Mouse (Mus musculus): ENCODE data around the gene Rgs13. TPM values are rescaled to one million over a fixed set of nuclear protein-coding genes. Genes with fewer than 3 reads are reported as not detected.

Rgs13 gene
- polyA plus RNA-seq, 1 experiment from 2014 or later: 0.13 TPM

- 80% methylated on average over 1 of the region's 1 CpGs for WGBS
These were observed 86.8 kb downstream of the Rgs13 start for GRCm38 (mm10) chr1:144090410-144090809.

More at GRCm38 (mm10) chr1:144090410-144090809, 86.8 kb downstream of the Rgs13 start:
- ATAC-seq (replicated peaks; ENCODE audit: insufficient number of reproducible peaks, insufficient read depth, low FRiP score, low read depth): no peak
- no peaks in the 10 kb centered on the region for H3K9me3 ChIP-seq (replicated peaks)
- H3K4me2 ChIP-seq: no peak overlapping the region
- H3K9ac ChIP-seq: no peak overlapping the region
- no peak overlapping the region for H3K27ac ChIP-seq
- no peaks in the 10 kb centered on the region for H3K4me1 ChIP-seq (replicated peaks)
- H3K4me3 ChIP-seq: no peak overlapping the region
- no peaks in the 10 kb centered on the region for H3K36me3 ChIP-seq
- no peaks in the 10 kb centered on the region for H3K27me3 ChIP-seq

Other genes with a start within 250 kb of the Rgs13 start
- 28.6 and 30.4 TPM in 2 replicates for gene Rgs2, start 173.2 kb downstream of the Rgs13 start, polyA plus RNA-seq (2015; fragmentation: Nextera tagmentation; extraction: Ambion mirVana)
- gene Rgs1, start 71.9 kb upstream of the Rgs13 start, polyA plus RNA-seq (2015; fragmentation: Nextera tagmentation; extraction: Ambion mirVana): 0.72 and 1.5 TPM in 2 replicates

Data from heart, embryonic 15.5 days (tissue).